Mouse (Mus musculus): Measurements from ENCODE around the gene Rpl29. TPM values are rescaled to one million over a fixed set of nuclear protein-coding genes. Genes with fewer than 3 reads are reported as not detected.
A peak's percentile ranks its signal among the peaks of the same experiment; 100 is the strongest.

Gene Rpl29
- total RNA-seq, 2 experiments from 2014 or later: 274 to 289 TPM

DNA sequence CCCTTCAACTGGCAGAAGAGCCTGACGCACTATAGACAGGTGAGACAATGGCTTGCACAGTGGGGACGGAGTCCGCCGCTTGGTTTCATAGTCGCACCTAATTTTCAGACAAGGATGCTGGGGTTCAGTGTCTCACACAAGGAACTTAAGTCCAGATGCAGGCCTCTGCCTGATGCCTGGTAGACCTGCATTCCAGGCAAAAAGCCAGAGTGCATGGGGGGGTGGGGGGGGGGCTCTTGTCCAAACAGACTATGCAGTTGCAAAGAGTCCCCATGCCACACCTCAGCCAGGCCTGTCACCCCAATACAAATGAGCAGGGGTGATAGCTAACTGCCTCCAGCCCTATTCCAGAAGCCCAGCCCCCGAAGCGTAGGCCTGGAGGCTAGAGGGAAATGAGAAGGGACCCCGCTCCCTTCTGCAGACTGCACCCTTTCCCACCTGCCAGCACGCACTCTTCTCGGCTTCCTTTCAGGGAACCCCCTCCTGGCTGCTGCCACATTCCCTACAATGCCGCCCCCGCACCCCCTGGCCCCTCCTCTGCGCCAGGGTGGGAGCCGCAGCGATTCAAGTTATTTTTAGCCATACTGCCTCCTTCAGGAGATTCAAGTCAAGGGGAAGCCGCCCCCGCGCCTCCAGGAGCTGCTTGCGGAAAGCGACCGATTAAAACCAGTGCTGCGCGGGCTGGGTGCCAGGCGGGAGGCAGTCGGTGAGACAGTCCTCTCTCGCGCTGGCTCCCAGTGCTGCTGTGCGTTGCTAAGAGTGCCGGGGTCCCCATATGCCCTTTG lies 11.2 kb upstream of the Rpl29 start:
- peak; percentile 86 to 92 for DNase-seq (ENCODE audit: low spot score in 2 of 2)

DNA sequence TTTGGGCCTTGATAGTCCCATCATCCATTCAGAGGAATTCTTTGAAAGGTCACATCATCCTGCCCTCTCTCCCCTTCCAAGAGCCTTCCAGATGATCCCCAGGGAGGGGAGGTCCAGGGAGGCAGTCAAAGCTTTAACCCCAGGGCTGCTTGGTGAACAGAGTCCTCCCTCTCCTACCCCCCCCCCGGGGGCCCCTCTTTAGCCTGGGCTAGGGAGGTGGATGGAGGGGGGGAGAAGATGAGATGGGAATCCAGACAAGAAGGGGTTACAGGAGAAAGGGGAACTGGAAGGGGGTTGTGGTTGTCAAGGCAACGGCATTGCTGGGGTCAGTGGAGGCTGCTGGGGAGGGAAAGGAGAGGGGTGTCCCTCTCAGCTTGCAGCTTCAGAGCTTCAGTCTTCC lies 8.6 kb upstream of the Rpl29 start:
- no peak for DNase-seq (ENCODE audit: low spot score in 2 of 2)

DNA sequence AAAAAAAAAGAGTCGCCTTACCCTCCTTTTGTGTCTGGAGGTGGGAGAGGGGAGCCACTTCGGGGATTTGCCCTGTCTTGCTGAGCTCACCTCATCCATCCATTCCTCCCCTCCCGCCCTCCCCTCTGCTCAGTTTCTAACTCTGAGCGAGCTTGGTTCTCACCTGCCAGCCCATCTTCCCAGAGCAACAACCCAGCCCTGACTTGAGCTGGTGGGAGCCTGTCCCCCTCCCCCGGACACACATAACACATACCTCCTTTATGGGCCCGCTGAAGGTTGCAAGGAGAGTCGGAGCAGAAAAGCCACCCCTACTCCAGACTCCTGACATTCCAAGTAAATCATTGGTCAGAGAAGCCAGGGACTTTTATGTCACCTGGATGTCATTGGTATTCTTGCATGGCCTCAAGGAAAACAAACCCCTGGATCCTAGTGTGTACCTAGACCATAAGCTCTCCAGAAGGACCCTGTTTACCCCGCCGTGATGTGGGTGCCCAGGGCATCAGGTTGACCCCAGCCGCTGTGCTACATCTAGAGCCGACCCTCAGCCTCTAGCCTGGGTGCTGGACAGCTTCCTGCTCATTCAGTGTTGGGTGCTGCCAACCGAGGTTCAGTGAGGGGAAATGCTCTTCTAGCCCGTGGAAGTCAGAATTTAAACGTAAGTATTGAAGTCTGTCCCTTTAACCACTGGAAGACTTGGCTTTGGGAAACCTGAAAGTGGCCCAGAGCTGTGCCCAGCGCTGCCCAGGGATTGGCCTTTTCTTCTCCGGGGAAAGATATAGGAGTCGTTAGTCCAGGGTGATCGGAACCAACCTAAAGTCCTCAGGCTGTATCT lies 8.0 kb upstream of the Rpl29 start:
- DNase-seq (ENCODE audit: low spot score in 2 of 2): no peak

DNA sequence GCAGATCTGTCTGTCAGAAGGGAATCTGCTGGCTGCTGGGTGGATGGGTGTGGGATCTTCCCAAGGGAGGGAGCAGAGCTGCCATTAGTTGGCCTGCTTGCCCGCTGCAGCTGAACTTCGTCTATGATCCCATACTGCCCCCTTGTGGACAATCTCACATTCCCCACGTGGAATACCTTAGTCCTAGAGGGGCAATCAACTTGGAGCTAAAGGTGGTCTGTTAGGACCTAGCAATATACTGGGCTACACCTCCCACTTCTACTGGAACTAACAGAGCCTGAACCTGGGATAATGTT lies 7.4 kb upstream of the Rpl29 start:
- DNase-seq (ENCODE audit: low spot score in 2 of 2): peak; percentile 83 to 94

DNA sequence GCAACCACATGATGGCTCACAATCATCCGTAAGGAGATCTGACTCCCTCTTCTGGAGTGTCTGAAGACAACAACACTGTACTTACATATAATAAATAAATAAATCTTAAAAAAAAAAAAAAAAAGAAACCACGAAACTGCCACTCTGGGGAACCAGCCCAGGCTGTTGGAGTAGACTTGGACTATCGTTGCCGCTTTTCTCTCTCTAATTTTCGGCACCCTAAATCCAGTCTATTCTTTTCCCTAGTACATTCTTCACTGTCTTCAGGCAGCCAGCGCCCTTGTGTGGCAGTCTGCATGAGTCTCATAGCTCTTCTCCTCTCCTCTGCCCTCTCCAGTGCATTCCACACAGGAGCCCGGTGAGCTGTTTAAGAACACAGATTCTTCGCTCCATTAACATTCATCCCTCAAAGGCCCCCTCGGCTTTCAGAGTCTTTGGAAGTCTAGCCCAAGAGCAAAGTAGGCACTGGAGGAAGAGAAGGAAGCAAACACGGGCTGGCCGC lies 484 bp upstream of the Rpl29 start:
- peak in 1 of 2 experiments; percentile 46 for DNase-seq (ENCODE audit: low spot score in 2 of 2)

DNA sequence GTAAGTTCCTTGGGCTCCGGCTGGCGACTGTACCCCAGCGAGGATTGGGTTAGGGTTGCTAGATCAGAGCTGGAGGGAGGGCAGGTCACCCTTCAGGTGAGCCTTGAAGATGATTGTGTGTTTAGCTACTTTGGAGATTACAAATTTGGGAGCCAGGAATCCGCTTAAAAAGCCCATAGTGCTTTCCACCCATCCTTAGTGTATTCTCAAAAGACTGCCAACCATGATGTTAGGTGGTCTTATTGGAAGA lies 686 bp downstream of the Rpl29 start:
- no peak for DNase-seq (ENCODE audit: low spot score in 2 of 2)

DNA sequence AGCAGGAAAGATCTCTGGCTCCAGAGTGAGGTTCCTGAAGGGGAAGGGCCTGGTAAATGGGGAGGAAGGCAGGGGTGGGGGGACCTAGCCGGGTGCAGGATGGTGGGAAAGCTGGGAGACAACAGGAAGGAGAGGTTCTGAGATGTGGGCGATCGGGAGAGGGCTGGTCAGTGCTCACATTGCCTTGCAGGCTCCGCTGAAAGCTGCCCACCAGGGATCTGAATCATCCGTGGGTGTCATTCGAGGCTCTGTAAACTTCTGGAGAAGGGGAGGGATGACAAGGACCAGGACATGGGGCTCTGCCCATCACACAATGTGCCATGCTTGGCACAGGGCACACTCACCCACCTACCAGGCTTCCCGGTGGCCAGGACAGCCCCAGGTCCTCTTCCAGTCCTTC lies 4.1 kb downstream of the Rpl29 start:
- DNase-seq (ENCODE audit: low spot score in 2 of 2): no peak

DNA sequence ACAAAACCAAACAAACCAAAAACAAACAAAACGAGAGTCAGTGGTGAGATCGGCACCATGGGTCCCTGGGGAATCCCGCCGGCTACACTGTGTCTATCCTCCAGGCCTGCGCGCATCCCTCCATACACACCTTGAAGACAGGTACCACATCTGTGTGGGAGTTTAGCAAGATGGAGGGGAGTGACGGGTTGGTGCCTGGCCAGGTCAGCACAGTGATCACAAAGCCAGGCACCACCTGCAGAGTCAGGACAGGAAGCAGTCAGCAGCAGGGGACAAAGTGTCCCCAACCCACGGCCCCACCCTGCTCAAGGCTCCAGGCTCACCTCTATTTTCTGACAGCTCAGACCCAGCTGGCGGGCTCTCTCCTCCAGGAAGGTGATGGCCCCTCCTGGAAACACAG lies 7.3 kb downstream of the Rpl29 start:
- no peak for DNase-seq (ENCODE audit: low spot score in 2 of 2)

DNA sequence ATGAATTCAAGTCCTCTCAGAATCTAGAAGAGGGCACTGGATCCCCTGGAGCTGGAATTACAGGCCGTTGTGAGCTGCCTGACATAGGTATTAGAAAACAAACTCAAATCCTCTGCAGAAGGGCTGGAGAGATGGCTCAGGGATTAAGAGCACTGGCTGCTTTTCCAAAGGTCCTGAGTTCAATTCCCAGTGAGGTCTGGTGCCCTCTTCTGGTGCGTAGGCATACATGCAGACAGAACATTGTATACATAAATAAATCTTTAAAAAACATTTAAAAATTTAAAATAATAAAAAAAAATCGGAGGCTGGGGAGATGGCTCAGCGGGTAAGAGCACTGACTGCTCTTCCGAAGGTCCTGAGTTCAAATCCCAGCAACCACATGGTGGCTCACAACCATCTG lies 13.4 kb downstream of the Rpl29 start:
- DNase-seq (ENCODE audit: low spot score in 2 of 2): no peak

DNA sequence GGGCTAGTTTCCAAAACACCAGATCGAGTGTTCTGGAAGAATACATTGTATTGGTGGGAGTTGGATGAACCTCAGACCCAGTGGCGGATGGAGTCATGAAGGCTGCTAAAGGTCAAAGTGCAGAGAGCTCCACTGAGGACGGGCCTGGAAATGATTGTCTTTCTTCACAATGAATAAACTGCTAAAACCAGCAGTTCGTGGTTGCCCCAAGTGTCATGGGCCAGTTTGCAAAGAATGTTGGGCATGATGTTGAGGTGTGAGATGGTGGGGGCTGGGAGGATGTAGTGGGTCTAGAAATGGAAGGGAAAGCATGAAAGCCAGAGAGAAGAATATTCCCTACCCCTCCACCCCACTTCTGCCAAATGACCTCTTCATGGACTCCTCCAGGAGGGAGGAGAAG lies 15.6 kb downstream of the Rpl29 start:
- no peak for DNase-seq (ENCODE audit: low spot score in 2 of 2)

DNA sequence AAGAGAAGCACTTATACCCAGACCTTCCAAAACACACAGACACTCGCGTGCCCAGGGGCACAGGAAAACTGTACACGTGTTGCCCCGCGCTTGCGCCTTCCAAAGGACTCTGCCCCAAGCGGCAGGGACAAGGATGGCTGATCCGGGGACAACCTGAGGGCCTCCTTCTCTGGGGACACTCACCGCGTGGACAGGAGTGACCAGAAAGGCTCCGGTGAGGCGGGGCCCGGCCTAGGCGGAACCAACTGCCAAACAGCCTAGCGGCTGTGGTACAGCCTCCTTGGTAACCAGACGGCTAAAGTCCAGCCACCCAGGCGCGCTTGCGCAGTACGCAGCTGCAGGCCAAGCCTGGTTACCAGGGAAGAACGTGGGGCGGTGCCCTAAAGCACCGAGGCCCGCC lies 18.1 kb downstream of the Rpl29 start, which contains the start of the genes Abhd14b and Abhd14a:
Gene Abhd14b (plus strand): TSS at position 112 of the 400 bp plus-strand sequence.
Gene Abhd14a (minus strand): TSS at position 331 of the 400 bp plus-strand sequence.
- DNase-seq (ENCODE audit: low spot score in 2 of 2): peak; percentile 92 to 95

DNA sequence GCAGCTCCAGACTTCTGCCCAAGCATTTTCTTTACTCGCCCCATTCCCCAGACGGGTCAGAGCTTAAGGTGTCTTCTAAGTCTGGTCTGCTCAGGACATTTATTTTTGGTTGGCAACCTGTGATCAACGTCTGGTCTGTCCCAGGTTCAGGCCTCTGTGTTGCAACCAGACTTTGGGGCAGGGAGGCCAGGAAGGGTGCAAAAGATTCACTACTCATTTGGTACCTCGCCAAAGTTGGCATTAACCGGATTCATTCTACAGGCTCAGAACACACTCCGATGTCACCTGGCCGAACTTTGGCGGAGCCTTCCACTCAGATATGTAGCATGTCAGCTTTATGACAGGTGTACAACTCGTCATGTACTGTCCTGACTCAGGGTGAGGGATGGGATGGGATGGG lies 18.7 kb downstream of the Rpl29 start:
- DNase-seq (ENCODE audit: low spot score in 2 of 2): no peak

DNA sequence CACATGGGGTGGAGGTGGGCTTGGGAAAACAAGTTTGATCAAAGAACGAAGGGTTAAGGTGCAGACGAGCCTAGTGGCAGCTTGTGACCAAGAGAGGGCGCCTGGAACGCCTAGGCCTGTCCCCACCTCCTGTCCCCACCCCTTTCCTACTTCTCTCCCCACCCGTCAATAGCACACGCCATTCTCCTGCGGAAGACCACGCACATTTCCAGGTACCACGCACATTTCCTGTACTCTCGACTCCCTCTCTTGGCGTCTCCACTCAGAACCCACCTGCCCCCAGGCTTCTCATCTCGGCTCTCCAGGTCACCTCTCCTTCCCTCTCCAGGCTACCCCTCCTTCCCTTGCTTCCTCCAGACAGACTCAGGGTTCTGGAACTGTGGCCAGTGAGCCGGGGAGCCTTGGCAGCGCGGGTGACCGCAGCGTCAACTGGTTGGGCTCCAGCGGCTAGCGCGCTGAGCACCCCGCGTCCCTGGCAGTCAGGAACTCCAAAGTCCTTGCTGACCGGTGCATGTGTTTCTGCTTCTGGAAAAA lies 19.3 kb downstream of the Rpl29 start:
- DNase-seq (ENCODE audit: low spot score in 2 of 2): peak in 1 of 2 experiments; percentile 83

DNA sequence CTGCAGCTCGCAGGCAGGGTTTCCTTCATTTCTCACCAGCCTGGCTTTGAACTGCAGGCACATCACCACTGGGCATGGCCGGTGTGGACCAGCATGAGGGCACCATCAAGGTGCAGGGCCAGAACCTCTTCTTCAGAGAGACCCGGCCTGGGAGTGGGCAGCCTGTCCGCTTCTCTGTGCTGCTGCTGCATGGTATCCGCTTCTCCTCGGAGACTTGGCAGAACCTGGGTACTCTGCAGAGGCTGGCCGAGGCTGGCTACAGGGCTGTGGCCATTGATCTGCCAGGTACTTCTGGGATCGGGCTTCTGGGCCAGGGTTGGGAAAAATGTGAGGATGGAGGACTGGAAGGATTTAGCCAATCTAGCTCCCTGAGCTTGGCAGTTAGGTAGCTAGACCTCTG lies 20.7 kb downstream of the Rpl29 start:
- DNase-seq (ENCODE audit: low spot score in 2 of 2): no peak

DNA sequence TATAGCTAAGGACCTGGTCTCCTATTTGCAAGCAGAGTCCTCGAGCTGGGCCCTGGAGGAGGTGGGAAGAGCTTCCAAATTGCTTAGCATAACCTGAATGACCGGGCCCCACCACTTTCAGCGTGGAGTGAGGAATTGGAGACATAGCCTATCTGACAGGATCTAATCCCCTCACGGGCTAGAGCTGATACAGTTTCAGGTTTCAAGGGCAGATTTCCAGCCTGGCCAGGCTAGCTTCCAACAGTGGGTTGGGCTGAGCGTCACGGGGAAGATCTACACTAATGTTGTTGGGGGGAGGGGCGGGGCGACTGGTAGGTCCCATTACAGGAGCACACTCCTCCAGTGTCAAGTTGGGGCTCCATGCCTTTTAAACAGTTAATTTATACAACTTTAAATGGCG lies 21.4 kb downstream of the Rpl29 start:
- no peak for DNase-seq (ENCODE audit: low spot score in 2 of 2)

DNA sequence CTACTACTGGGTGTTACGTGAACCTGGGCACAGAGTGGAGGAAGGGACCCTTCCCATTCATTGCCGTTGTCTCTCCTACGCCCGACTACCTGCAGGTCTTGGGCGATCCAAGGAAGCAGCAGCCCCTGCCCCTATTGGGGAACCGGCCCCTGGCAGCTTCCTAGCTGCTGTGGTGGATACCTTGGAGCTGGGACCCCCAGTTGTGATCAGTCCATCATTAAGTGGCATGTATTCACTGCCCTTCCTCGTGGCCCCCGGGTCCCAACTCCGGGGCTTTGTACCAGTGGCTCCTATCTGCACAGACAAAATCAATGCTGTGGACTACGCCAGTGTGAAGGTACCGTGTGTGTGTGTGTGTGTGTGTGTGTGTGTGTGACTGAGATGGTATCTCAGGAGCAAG lies 22.0 kb downstream of the Rpl29 start:
- DNase-seq (ENCODE audit: low spot score in 2 of 2): no peak

DNA sequence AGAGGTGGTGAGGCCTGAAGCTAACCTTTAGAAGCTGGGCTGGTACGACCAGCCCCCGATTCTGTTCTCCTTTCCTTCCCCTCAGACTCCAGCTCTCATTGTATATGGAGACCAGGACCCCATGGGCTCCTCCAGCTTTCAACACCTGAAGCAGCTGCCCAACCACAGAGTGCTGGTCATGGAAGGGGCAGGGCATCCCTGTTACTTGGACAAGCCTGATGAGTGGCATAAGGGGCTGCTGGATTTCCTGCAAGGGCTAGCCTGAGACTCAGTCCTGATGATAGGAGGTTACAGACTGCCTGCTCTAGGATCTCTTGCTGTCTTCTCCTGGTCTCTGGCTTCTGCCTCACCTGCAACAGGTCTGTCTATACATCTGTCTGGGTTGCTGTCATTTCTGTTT lies 22.6 kb downstream of the Rpl29 start:
- no peak for DNase-seq (ENCODE audit: low spot score in 2 of 2)

DNA sequence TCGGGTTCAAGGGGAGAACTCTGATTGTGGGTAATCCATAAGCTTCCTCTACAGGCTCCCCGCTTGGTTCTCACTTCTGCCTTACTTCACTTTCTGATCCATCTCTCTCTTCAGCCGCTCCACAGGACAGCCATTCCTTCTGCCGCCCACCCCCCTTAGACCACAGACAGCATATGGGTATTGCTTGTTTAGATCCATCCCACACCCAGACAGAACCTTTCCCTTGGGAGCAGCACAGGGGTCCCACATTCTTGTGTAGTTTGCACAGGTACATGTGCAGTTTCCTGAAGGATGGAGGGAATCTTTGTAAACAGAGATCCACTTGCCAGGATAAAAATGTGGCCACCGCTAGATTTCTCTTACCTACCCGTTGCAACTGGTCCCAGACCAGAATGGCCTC lies 23.1 kb downstream of the Rpl29 start:
- DNase-seq (ENCODE audit: low spot score in 2 of 2): no peak

DNA sequence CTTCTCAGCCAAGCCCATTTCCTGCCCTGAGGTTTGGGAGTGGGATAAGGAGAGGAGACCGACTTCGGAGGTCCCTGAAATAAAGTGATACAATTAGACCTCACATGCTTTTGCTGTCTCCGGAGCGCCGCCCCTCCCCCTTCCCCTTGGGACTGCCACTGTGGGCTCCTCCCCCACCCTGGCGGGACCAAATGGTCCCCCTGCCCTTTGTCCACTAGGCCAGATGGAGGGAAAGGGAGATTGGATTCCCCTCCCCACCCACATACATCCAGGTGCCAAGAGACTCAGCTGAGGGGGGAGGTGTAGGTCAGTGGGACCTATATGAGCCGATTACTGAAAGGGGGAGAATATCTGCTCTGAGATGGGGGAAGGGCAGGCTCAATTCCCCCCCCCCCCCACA lies 23.6 kb downstream of the Rpl29 start:
- DNase-seq (ENCODE audit: low spot score in 2 of 2): peak in 1 of 2 experiments; percentile 51

DNA sequence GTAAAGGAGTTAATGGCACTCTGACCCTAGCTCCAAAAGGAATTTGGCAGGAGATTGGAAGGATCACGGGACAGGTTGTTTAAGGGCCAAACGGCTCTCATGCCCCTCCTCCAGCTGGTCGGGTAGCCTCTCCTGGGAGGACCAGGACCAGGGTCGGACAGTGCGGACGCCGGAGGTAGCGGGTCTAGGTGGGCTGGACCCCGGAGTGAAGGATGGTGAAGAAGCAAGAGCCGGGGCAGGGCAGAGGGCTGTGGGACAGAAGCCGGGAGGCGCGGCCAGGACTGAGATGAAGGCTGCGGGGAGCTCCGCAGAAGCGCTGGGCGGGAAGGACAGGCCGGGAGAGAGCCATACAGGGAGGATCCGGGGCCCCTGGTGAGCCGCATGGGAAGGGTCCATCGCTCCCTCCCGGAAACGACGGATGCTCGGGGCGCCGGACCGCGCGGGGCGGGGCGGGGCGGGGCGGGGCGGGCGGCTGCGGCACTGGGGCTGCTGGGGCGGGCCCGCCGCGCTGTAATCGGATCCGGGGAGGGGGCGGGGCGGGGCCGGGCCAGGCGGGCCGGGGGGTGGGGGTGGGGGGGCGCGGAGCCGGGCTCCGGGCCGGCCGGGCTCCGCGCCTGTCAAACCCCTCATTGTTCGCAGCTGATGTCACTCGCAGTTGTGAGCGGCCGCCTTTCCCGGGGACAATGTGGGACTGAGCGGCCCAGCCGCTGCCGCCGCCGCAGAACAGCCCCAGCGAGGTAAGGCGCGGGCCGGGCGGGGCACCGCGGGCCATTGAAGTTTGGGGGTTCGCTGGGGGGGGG lies 24.2 kb downstream of the Rpl29 start, which contains the start of gene Pcbp4:
Gene Pcbp4 (plus strand): TSS at position 21 of the 800 bp plus-strand sequence.
- DNase-seq (ENCODE audit: low spot score in 2 of 2): peak in 1 of 2 experiments; percentile 66

DNA sequence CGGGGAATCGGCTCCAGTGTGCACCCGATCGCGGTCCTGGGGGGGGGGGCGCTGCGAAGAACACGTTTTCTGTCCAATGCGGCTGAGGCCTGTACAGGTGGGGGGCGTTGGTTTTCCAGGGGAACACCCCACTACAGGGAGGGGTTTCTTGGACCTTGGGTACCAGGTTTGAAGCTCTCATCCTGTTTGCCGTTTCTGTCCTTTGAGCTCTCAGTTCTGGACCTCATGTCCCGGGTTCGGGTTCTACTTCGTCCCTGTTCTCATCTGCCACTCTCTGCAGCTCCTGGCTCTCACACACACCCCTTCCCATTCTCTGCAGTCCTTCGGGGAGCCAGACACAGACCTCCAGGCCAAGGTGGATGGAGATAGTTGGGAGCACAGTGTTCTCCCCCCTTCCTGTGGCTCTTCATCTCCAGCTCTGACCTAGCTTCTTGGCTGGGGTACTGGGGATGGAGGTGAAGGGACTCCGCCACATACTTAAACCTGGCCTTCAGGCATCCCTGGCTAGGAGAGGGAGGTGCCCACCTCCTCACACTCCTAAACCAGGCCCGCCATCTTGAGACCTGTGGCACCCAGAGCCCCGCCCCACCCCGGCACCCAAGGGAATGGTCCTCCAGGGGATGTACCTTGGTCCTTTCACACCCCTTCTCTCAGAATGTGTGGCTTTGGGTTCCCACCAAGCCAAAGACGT lies 25.0 kb downstream of the Rpl29 start:
- DNase-seq (ENCODE audit: low spot score in 2 of 2): no peak

Measured in layer of hippocampus, adult 18-20 months (tissue).